Mouse (Mus musculus): ENCODE data around the gene Cdk17.
"Not testable (repeated sequence)": the region's sequence is repeated elsewhere in the genome, so short reads cannot be mapped to it uniquely, and the experiment has no call there.

Cdk17 gene

GRCm38 (mm10) chr10:93143285-93143985, 17.2 kb upstream of the Cdk17 start:
- DNase-seq (ENCODE audit: low spot score): no peak

- no peak for DNase-seq (ENCODE audit: low spot score)
Measured at GRCm38 (mm10) chr10:93143986-93144314, 16.7 kb upstream of the Cdk17 start.

- no peak for DNase-seq (ENCODE audit: low spot score)
Measured at GRCm38 (mm10) chr10:93144579-93144978, 16.1 kb upstream of the Cdk17 start.

- peak; percentile 78 for DNase-seq (ENCODE audit: low spot score)
Measured at GRCm38 (mm10) chr10:93145088-93145487, 15.6 kb upstream of the Cdk17 start.

- no peak for DNase-seq (ENCODE audit: low spot score)
Measured at GRCm38 (mm10) chr10:93146601-93147000, 14.1 kb upstream of the Cdk17 start.

GRCm38 (mm10) chr10:93147691-93148090, 13.0 kb upstream of the Cdk17 start:
- DNase-seq (ENCODE audit: low spot score): peak; percentile 43

GRCm38 (mm10) chr10:93149597-93149996, 11.1 kb upstream of the Cdk17 start:
- DNase-seq (ENCODE audit: low spot score): no peak

- DNase-seq (ENCODE audit: low spot score): no peak
Measured at GRCm38 (mm10) chr10:93151775-93152174, 8.9 kb upstream of the Cdk17 start.

- DNase-seq (ENCODE audit: low spot score): no peak
Measured at GRCm38 (mm10) chr10:93152698-93153097, 8.0 kb upstream of the Cdk17 start.

- not testable (repeated sequence) for DNase-seq (ENCODE audit: low spot score)
Measured at GRCm38 (mm10) chr10:93153404-93153803, 7.3 kb upstream of the Cdk17 start.

GRCm38 (mm10) chr10:93159651-93160496, 801 bp upstream of the Cdk17 start:
- DNase-seq (ENCODE audit: low spot score): no peak

- peak; percentile 74 for DNase-seq (ENCODE audit: low spot score)
Measured at GRCm38 (mm10) chr10:93160497-93160806, 223 bp upstream of the Cdk17 start.

GRCm38 (mm10) chr10:93161511-93162275, 1.0 kb downstream of the Cdk17 start:
- peak; percentile 37 for DNase-seq (ENCODE audit: low spot score)

- no peak for DNase-seq (ENCODE audit: low spot score)
Measured at GRCm38 (mm10) chr10:93162276-93162971, 1.7 kb downstream of the Cdk17 start.

- no peak for DNase-seq (ENCODE audit: low spot score)
Measured at GRCm38 (mm10) chr10:93162972-93163660, 2.4 kb downstream of the Cdk17 start.

- no peak for DNase-seq (ENCODE audit: low spot score)
Measured at GRCm38 (mm10) chr10:93163711-93164488, 3.2 kb downstream of the Cdk17 start.

GRCm38 (mm10) chr10:93165416-93166381, 5.0 kb downstream of the Cdk17 start:
- no peak for DNase-seq (ENCODE audit: low spot score)

GRCm38 (mm10) chr10:93166382-93166769, 5.7 kb downstream of the Cdk17 start:
- no peak for DNase-seq (ENCODE audit: low spot score)

GRCm38 (mm10) chr10:93167311-93167710, 6.6 kb downstream of the Cdk17 start:
- DNase-seq (ENCODE audit: low spot score): no peak

GRCm38 (mm10) chr10:93168067-93168466, 7.4 kb downstream of the Cdk17 start:
- DNase-seq (ENCODE audit: low spot score): no peak
